Mouse (Mus musculus): Measurements from ENCODE around the gene Ankrd60. TPM values are rescaled to one million over a fixed set of nuclear protein-coding genes. Genes with fewer than 3 reads are reported as not detected.

Ankrd60 gene
- polyA plus RNA-seq, 1 experiment from 2014 or later: not detected

DNA sequence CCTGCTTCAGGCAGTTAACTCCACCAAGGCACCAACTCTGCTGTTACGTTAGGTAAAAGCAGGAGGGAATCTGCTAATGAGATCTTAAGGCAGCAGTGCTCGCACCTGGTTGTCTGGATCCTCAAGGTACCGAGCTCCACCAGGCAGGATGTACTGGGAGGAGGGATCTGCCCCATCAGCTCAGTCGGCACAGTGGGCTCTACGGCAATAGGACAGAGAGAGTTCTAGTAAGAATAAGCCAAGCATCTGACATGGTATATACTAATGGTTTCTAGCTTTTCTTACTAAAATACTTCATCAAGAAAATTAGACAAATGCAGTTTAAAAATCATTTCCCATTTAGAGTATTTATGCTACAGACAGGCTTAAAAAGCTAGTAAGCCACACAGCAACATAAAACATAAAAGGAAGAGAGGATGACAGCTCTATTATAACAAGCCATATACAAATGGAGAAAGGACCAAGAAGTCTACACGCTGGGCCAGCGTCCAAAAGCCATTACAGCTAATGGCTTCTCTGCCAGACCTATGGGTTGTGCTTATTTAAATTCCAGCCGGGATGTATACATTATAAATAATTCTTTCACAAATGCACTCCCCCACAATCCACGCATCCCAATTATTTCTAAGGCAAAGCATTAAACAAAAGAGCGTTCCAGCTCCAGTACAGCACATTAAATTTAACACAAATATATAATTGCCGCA, 37.4 kb upstream of the Ankrd60 start:
- no peak overlapping the region for H3K4me3 ChIP-seq (ENCODE audit: control insufficient read depth in 1 of 2, insufficient read depth in 1 of 2, low read depth in 1 of 2, low read length in 2 of 2)
- no peak overlapping the region for H3K9ac ChIP-seq (ENCODE audit: low read length)
- no peak overlapping the region for H3K27ac ChIP-seq (replicated peaks in 1 of 2; ENCODE audit: control insufficient read depth in 1 of 2, insufficient read depth in 1 of 2, low read depth in 2 of 2, low read length in 2 of 2)
- peaks cover 16% of the 10 kb centered on the region; the same call in 1 of the 2 replicates for H3K36me3 ChIP-seq (ENCODE audit: control insufficient read depth, insufficient read depth, low read length)
- WGBS: 91% methylated on average over 11 of the region's 11 CpGs
- H3K9me3 ChIP-seq (ENCODE audit: control insufficient read depth, low read length): no peaks in the 10 kb centered on the region
- no peaks in the 10 kb centered on the region for H3K27me3 ChIP-seq (ENCODE audit: control insufficient read depth, insufficient read depth, low read length)
- ATAC-seq (ENCODE audit: insufficient number of reproducible peaks, insufficient read depth, low FRiP score, low read depth): no peak
- no peaks in the 10 kb centered on the region for H3K4me1 ChIP-seq (ENCODE audit: control insufficient read depth in 2 of 2, insufficient read depth in 2 of 2, low read length in 2 of 2)
- no peak overlapping the region for H3K4me2 ChIP-seq (ENCODE audit: low read length)

DNA sequence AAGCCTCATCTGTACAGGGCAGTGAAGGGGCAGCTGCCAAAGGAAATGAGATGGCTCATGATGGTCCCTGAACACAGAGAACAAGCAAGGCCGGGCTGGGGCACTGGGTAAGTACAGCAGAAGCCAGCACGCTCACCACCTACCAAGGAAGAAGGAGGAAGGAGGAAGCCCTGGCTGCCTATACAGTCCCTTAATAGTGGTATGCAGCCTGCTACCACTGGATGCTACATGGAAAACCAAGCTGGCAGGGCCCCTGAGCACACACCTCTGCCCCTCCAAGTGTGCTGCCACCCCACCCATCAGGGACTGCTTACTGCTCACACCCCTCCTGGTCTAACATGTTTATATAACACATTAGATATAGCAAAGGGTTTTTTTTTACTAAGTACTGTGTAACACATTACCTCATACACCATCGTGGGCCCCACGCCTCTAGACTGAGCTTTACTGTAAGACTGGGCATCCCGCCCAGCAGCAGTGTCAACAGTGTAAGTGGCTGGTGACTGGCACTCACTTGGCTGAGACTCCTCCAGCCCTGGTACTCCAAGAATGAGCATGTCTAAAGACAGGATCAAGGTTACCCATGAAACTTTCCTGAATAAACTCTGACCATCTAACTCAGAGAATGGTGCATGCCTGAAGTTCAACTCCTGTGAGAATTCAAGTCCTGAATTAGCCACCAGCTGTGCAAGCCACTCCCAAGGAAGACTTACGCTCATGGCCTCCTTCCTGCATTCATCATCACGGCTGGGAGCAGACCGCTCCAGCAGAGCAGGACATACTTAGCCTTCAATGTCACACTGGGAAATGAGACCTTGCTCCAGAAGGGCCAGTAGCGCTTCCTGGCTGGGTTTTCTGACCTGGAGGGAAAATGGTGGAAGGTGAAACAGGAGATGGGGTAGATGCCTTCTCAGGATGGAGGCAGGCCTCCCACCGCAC, 30.1 kb upstream of the Ankrd60 start:
- H3K27ac ChIP-seq (replicated peaks in 1 of 2; ENCODE audit: control insufficient read depth in 1 of 2, insufficient read depth in 1 of 2, low read depth in 2 of 2, low read length in 2 of 2): peak overlapping the region; percentile 50 to 72
- H3K36me3 ChIP-seq (ENCODE audit: control insufficient read depth, insufficient read depth, low read length): peaks cover 6% of the 10 kb centered on the region; the same call in 1 of the 2 replicates
- no peak overlapping the region for H3K4me3 ChIP-seq (ENCODE audit: control insufficient read depth in 1 of 2, insufficient read depth in 1 of 2, low read depth in 1 of 2, low read length in 2 of 2)
- 66% methylated on average over 10 of the region's 10 CpGs for WGBS
- no peaks in the 10 kb centered on the region for H3K9me3 ChIP-seq (ENCODE audit: control insufficient read depth, low read length)
- no peaks in the 10 kb centered on the region for H3K27me3 ChIP-seq (ENCODE audit: control insufficient read depth, insufficient read depth, low read length)
- H3K4me2 ChIP-seq (ENCODE audit: low read length): no peak overlapping the region
- H3K4me1 ChIP-seq (ENCODE audit: control insufficient read depth in 2 of 2, insufficient read depth in 2 of 2, low read length in 2 of 2): peaks cover 10 to 13% of the 10 kb centered on the region in 2 experiments
- ATAC-seq (ENCODE audit: insufficient number of reproducible peaks, insufficient read depth, low FRiP score, low read depth): peak; percentile 89
- H3K9ac ChIP-seq (ENCODE audit: low read length): no peak overlapping the region; the same call in 1 of the 2 replicates

DNA sequence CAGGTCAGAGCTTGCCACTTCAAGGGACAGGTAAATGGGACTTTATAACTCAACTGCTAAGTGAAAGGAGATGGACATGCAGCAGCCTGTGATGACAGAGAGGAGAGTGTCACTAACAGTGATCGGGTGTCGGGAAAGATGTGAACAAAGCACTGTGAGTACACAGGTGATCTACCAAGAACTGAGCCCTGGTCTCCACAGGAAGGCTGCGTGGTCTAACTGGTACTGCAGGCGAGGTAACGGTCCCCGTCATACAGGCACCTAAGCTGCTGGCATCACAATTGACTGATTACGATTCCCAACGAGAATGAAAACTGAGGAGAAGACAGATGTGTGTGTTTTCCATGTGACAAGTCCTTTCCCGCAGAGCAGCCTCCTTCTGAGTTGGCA, 28.2 kb upstream of the Ankrd60 start:
- no peaks in the 10 kb centered on the region for H3K27me3 ChIP-seq (ENCODE audit: control insufficient read depth, insufficient read depth, low read length)
- H3K4me3 ChIP-seq (ENCODE audit: control insufficient read depth in 1 of 2, insufficient read depth in 1 of 2, low read depth in 1 of 2, low read length in 2 of 2): no peak overlapping the region
- 88% methylated on average over 9 of the region's 9 CpGs for WGBS
- ATAC-seq (ENCODE audit: insufficient number of reproducible peaks, insufficient read depth, low FRiP score, low read depth): no peak
- peaks cover 10 to 13% of the 10 kb centered on the region in 2 experiments for H3K4me1 ChIP-seq (ENCODE audit: control insufficient read depth in 2 of 2, insufficient read depth in 2 of 2, low read length in 2 of 2)
- H3K36me3 ChIP-seq (ENCODE audit: control insufficient read depth, insufficient read depth, low read length): peaks cover 4% of the 10 kb centered on the region
- H3K9me3 ChIP-seq (ENCODE audit: control insufficient read depth, low read length): peaks cover 5% of the 10 kb centered on the region; the same call in 1 of the 2 replicates
- no peak overlapping the region for H3K4me2 ChIP-seq (ENCODE audit: low read length)
- H3K9ac ChIP-seq (ENCODE audit: low read length): no peak overlapping the region
- H3K27ac ChIP-seq (replicated peaks in 1 of 2; ENCODE audit: control insufficient read depth in 1 of 2, insufficient read depth in 1 of 2, low read depth in 2 of 2, low read length in 2 of 2): no peak overlapping the region

DNA sequence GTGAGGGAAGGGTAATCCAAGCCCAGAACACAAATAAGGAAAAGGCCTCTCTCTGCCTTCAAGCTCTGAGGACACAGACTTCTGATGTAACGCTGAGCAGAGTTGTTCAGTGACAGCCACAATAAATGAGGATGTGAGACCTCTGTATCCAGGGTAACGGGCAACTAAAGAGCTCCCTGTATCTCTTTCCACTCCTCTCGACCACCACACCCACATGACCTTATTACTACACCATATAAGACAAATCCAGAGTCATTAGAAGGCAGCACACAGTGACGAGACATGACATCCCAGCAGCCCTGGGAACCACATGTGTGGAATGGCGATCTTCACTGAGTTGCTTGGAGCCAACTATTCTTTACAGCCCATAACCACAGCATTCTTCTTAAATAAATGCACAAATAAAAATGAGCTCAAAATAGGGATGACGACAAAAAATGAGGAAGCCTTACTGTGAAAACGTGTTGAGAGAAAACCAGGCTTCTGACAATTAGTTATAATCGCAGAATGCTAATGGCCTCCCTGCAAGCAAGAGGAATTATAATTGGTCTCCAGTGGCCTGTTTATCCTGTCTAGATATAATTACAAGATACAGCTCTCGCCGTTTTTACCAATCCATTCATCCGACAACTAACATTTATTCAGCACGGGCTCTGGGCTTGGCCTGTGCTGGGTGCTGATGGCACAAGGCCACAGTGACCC, 27.7 kb upstream of the Ankrd60 start:
- Histone ChIP-seq H3K4me3 (ENCODE audit: control insufficient read depth in 1 of 2, insufficient read depth in 1 of 2, low read depth in 1 of 2, low read length in 2 of 2) (no peak overlapping the region), H3K4me2 (ENCODE audit: low read length) (no peak overlapping the region), H3K4me1 (ENCODE audit: control insufficient read depth in 2 of 2, insufficient read depth in 2 of 2, low read length in 2 of 2) (peaks cover 10 to 13% of the 10 kb centered on the region in 2 experiments), H3K9ac (ENCODE audit: low read length) (no peak overlapping the region), H3K9me3 (ENCODE audit: control insufficient read depth, low read length) (peaks cover 5% of the 10 kb centered on the region; the same call in 1 of the 2 replicates), H3K27me3 (ENCODE audit: control insufficient read depth, insufficient read depth, low read length) (no peaks in the 10 kb centered on the region), H3K27ac (replicated peaks in 1 of 2; ENCODE audit: control insufficient read depth in 1 of 2, insufficient read depth in 1 of 2, low read depth in 2 of 2, low read length in 2 of 2) (no peak overlapping the region), H3K36me3 (ENCODE audit: control insufficient read depth, insufficient read depth, low read length) (peaks cover 3% of the 10 kb centered on the region)
- ATAC-seq (ENCODE audit: insufficient number of reproducible peaks, insufficient read depth, low FRiP score, low read depth): no peak
- 83% methylated on average over 12 of the region's 12 CpGs for WGBS

DNA sequence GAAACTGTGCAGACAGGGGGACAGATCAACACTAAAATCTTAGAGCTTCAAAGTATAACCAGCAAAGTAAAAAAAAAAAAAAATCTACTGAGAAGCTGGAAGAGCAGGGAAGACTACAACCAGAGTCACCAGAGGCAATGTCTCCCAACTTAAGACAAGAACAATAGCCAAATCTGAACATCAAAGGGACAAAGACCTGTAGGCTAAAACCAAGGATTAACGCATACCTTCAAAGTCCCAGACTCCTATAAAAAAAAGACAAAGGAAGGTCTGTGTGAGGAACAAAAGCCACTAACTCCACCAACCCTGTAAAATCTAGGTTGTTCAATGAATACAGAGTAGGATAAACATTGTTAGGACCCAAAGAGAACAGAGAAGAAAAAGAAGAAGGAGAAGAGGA, 23.7 kb upstream of the Ankrd60 start:
- H3K4me3 ChIP-seq (ENCODE audit: control insufficient read depth in 1 of 2, insufficient read depth in 1 of 2, low read depth in 1 of 2, low read length in 2 of 2): no peak overlapping the region
- H3K27me3 ChIP-seq (ENCODE audit: control insufficient read depth, insufficient read depth, low read length): no peaks in the 10 kb centered on the region
- no peak overlapping the region for H3K9ac ChIP-seq (ENCODE audit: low read length)
- 85% methylated on average over 1 of the region's 1 CpGs for WGBS
- peaks cover 7% of the 10 kb centered on the region for H3K36me3 ChIP-seq (ENCODE audit: control insufficient read depth, insufficient read depth, low read length)
- peaks cover 5% of the 10 kb centered on the region; the same call in 1 of the 2 replicates for H3K9me3 ChIP-seq (ENCODE audit: control insufficient read depth, low read length)
- no peaks in the 10 kb centered on the region for H3K4me1 ChIP-seq (ENCODE audit: control insufficient read depth in 2 of 2, insufficient read depth in 2 of 2, low read length in 2 of 2)
- ATAC-seq (ENCODE audit: insufficient number of reproducible peaks, insufficient read depth, low FRiP score, low read depth): no peak
- H3K27ac ChIP-seq (replicated peaks in 1 of 2; ENCODE audit: control insufficient read depth in 1 of 2, insufficient read depth in 1 of 2, low read depth in 2 of 2, low read length in 2 of 2): no peak overlapping the region
- H3K4me2 ChIP-seq (ENCODE audit: low read length): no peak overlapping the region

DNA sequence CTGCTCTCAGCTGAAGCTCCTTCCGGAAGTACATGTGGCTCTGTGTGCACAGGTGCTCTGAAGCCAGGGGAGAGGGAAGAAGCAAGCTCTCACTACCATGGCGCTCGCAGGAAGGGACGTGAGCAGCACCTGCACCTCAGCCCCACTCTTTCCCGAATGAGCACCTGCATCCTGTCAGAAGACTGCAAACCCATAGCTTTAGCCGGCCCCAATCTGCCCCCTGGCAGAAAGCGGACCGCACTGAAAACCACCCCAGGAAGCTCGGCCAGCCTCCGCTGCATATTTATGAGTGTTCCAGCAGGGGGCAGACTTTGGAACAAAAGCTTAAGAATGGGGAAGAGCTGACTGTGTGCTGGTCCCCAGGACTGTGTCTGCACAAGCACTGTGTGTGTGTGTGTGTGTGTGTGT, 17.2 kb upstream of the Ankrd60 start:
- Histone ChIP-seq H3K27me3 (ENCODE audit: control insufficient read depth, insufficient read depth, low read length) (no peaks in the 10 kb centered on the region), H3K4me1 (ENCODE audit: control insufficient read depth in 2 of 2, insufficient read depth in 2 of 2, low read length in 2 of 2) (no peaks in the 10 kb centered on the region), H3K9me3 (ENCODE audit: control insufficient read depth, low read length) (no peaks in the 10 kb centered on the region), H3K9ac (ENCODE audit: low read length) (no peak overlapping the region), H3K4me3 (ENCODE audit: control insufficient read depth in 1 of 2, insufficient read depth in 1 of 2, low read depth in 1 of 2, low read length in 2 of 2) (no peak overlapping the region), H3K36me3 (ENCODE audit: control insufficient read depth, insufficient read depth, low read length) (peaks cover 7% of the 10 kb centered on the region; the same call in 1 of the 2 replicates), H3K4me2 (ENCODE audit: low read length) (no peak overlapping the region), H3K27ac (replicated peaks in 1 of 2; ENCODE audit: control insufficient read depth in 1 of 2, insufficient read depth in 1 of 2, low read depth in 2 of 2, low read length in 2 of 2) (no peak overlapping the region)
- 61% methylated on average over 10 of the region's 10 CpGs for WGBS
- no peak for ATAC-seq (ENCODE audit: insufficient number of reproducible peaks, insufficient read depth, low FRiP score, low read depth)

DNA sequence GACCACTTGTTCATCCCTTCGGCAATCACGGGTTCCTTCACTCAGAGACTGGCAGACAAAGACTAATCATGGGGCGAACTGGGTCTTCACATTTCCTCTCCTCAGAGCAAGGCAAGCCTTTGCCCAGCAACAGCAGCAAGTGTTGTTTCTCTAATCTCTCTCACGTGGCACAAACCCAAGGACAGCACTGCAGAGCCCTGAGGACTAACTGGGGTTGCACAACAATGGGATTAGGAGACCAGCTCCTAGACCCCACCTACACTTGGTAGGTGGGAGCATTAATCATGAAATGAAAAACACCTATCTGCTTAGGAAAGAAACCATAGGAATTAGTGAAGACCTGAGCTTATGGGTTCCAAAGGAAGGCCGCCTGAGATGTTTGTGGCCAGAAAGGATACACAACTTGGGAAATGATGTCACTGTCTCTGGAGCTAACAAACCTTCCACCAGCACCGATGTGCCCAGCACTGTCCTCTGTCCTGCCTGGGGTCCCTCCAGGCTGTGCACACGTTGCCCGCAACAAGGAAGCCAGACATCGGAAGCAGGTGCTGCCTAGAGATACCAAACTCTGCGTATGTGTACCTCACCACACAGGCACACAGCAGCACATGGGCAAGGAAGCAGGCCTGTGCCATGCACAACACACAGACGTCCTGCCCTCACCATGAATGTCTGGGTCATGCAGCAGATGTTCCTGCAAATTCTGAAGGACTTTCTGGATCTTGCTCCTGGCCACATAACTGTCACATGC, 16.3 kb upstream of the Ankrd60 start:
- Histone ChIP-seq H3K4me3 (ENCODE audit: control insufficient read depth in 1 of 2, insufficient read depth in 1 of 2, low read depth in 1 of 2, low read length in 2 of 2) (no peak overlapping the region), H3K4me1 (ENCODE audit: control insufficient read depth in 2 of 2, insufficient read depth in 2 of 2, low read length in 2 of 2) (no peaks in the 10 kb centered on the region), H3K36me3 (ENCODE audit: control insufficient read depth, insufficient read depth, low read length) (peaks cover 11% of the 10 kb centered on the region; the same call in 1 of the 2 replicates), H3K9ac (ENCODE audit: low read length) (no peak overlapping the region), H3K4me2 (ENCODE audit: low read length) (no peak overlapping the region), H3K27me3 (ENCODE audit: control insufficient read depth, insufficient read depth, low read length) (no peaks in the 10 kb centered on the region), H3K9me3 (ENCODE audit: control insufficient read depth, low read length) (no peaks in the 10 kb centered on the region), H3K27ac (replicated peaks in 1 of 2; ENCODE audit: control insufficient read depth in 1 of 2, insufficient read depth in 1 of 2, low read depth in 2 of 2, low read length in 2 of 2) (no peak overlapping the region)
- no peak for ATAC-seq (ENCODE audit: insufficient number of reproducible peaks, insufficient read depth, low FRiP score, low read depth)
- 70% methylated on average over 11 of the region's 11 CpGs for WGBS

Data from heart, embryonic 14.5 days (tissue).